8 mouse cellular contexts compared by ENCODE assay signal in the genomic region with DNA sequence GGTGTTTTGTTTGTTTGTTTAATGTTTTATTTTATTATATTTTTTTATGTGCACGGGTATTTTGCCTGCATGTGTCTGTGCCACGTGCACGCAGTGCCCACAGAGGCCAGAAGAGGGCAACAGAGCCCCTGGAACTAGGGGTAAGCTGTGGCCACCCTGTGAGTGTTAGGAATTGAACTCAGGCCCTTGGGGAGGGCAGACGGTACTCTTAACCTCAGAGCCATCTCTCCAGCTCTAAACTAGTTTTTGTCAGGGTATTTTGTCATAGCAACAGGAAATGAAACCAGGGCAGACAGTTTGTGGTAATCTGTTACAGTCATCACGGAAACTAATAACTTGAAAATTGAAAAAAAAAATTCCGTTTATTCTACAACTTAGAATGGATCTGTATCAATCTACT.
DNase-seq lines count a peak whose midpoint lies in the region; ATAC-seq lines count a peak whose summit lies in the region.

No protein-coding gene starts in this region.

- H3K4me3 ChIP-seq in forebrain, embryonic 11.5 days (ENCODE audit: low read depth, low read length), result no peak overlapping the region
- no peak overlapping the region for H3K4me3 ChIP-seq in forebrain, embryonic 16.5 days (replicated peaks; ENCODE audit: low read length)

- no peak overlapping the region for H3K4me2 ChIP-seq in forebrain, embryonic 11.5 days (ENCODE audit: low read depth, low read length, severe bottlenecking)
- no peak overlapping the region for H3K4me2 ChIP-seq in forebrain, embryonic 16.5 days (ENCODE audit: low read length)

- 65% methylated on average over 6 of the region's 6 CpGs for WGBS in forebrain, embryonic 11.5 days
- 64% methylated on average over 6 of the region's 6 CpGs for WGBS in forebrain, embryonic 16.5 days

- ATAC-seq in forebrain, embryonic 11.5 days (replicated peaks; ENCODE audit: low FRiP score), result no peak
- ATAC-seq in forebrain, embryonic 16.5 days, result no peak

- intact Hi-C loops in gastrocnemius, postnatal 14 days (cut with DNase I; ENCODE audit: low total_unique reads), result no loop called here

- no peaks in the 10 kb centered on the region for H3K4me1 ChIP-seq in forebrain, embryonic 11.5 days (replicated peaks; ENCODE audit: control insufficient read depth, insufficient read depth, low read length)
- H3K4me1 ChIP-seq in forebrain, embryonic 16.5 days (replicated peaks; ENCODE audit: control insufficient read depth, insufficient read depth, low read length), result no peaks in the 10 kb centered on the region

- DNase-seq in forebrain, embryonic 11.5 days (ENCODE audit: low spot score), result peak; percentile 74
- peak; percentile 68 to 69 for DNase-seq in B cell, adult 2 months
- peak; percentile 49 for DNase-seq in adrenal gland, adult 8-10 months
- DNase-seq in gastrocnemius, postnatal 14 days, result peak; percentile 64
- peak; percentile 64 for DNase-seq in layer of hippocampus, adult 11-12 months (ENCODE audit: low spot score)
- peak; percentile 78 for DNase-seq in lung, postnatal 25 days (ENCODE audit: low spot score)
- DNase-seq in spleen, postnatal 36 days (ENCODE audit: low spot score in 2 of 2), result peak; percentile 34 to 40

- H3K27ac ChIP-seq in forebrain, embryonic 11.5 days (ENCODE audit: low read depth, low read length), result no peak overlapping the region
- H3K27ac ChIP-seq in forebrain, embryonic 16.5 days (ENCODE audit: low read length), result no peak overlapping the region

- H3K36me3 ChIP-seq in forebrain, embryonic 11.5 days (ENCODE audit: control insufficient read depth, insufficient read depth, low read length), result no peaks in the 10 kb centered on the region
- H3K36me3 ChIP-seq in forebrain, embryonic 16.5 days (ENCODE audit: control insufficient read depth, insufficient read depth), result no peaks in the 10 kb centered on the region

- no peak overlapping the region for H3K9ac ChIP-seq in forebrain, embryonic 11.5 days (ENCODE audit: low read length)
- H3K9ac ChIP-seq in forebrain, embryonic 16.5 days (replicated peaks; ENCODE audit: low read depth, low read length), result no peak overlapping the region

- no peaks in the 10 kb centered on the region for H3K27me3 ChIP-seq in forebrain, embryonic 11.5 days (ENCODE audit: control insufficient read depth, insufficient read depth, low read length)
- no peaks in the 10 kb centered on the region for H3K27me3 ChIP-seq in forebrain, embryonic 16.5 days (replicated peaks; ENCODE audit: control insufficient read depth, insufficient read depth, low read length)

- no peaks in the 10 kb centered on the region for H3K9me3 ChIP-seq in forebrain, embryonic 11.5 days (ENCODE audit: control insufficient read depth, low read length)
- no peaks in the 10 kb centered on the region for H3K9me3 ChIP-seq in forebrain, embryonic 16.5 days (ENCODE audit: control insufficient read depth, low read length)
